Mouse (Mus musculus): ENCODE measurements at regions not wholly inside any gene's neighbourhood (a gene's known extent, or its start where the extent isn't known, plus 50 kb on each side); places are given as distances from the start of the nearest gene placed in this dataset.

DNA sequence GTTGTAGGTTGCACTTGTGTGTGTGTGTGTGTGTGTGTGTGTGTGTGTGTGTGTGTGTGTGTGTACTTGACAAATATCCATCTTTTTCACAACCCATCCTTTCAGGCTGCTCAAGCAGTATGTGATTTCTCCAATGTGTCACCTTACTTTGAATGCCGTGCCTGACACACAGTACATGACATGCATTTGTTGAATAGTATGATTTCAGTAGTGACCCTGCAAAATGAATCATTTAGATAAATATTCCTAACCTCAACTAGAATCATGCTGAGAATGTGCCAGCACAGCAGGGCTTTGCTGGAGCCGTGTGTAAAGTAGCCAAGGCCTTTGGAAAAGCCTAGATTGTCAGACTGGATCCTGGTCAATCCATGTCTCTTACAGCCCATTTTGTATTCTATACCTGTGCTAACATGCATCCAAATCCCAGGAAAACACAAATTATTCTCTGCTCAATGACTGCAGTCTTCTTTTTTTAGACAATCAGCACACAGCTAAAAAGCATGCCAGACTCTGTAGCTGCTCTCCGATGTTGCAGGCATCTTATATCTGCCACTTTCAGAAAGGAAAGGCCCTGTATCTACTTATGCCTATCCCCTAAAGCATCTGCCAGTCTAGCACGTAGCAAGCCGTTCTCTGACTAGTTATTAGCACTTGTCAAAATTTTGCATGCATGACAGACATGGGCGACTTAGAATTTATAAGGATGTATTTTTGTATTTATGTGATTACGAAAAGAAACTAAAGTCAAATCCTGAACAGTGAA lies 60.0 kb upstream of the Gpr141 start:
- no peak for DNase-seq (ENCODE audit: low read depth, low spot score)

DNA sequence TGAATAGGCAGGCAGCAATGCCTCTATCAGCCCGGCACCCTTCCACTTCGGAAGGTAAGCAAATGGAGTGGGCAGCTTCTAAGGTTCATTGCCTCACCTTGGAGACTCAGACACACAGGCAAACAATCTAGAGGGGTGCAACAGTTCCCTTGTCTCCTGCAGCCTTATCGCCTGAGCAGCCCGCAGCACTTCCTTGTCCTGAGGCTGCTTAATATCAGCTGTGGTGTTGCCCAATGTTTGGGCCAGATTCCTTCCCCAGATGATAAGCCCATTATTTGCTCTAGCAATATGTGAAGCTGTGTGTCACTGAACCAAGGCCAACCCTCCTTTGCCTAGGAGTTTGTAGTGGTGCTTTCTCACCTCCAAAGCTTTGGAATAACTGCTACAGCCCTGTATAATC lies 58.8 kb upstream of the Gpr141 start:
- no peak for DNase-seq (ENCODE audit: low read depth, low spot score)

DNA sequence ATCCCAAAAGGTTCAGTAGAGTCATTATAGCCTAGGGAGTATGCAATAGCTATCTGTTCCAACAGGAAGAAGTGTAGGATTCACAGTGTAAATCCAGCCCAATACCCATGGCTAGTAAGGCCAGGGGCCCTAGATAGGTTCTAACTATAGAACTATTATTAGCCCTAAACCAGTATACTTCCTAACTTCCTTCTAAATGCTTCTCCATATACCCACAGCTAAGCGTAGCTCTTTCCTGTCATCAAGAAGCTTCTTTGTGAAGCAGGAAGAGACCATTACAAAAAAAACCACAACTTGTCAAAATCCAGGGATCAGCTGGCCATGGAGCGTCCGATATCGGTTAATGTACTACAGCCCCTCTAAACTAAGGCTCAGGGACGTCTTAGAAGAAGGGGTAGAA lies 57.7 kb upstream of the Gpr141 start:
- no peak for DNase-seq (ENCODE audit: low read depth, low spot score)

DNA sequence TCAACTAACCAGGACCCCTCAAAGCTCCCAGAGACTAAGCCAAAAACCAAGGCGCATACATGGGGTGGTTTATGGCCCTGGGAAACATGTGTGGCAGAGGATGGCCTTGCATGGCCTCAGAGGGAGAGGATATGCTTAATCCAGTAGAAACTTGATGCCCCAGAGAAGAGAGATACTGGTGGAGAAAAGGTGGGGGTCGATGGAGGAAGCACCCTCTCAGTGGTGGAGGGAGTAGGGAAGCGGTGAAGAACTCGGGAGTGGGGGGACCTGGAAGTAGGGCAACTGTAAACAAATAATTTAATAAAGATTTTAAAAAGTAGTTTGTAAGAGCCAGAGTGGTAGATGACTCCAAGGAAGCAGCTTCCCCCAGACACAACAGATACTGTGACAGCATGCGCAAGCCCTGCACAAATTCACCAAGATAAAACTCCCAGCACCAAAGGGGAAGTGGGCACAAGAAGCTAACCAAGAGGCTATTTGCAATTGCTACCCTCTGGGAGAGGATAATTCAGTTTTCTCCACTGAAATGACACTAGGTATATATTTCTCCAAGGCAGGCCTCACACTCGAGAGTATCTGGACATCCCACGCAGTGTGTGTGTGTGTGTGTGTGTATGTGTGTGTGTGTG lies 50.7 kb upstream of the Gpr141 start:
- no peak for DNase-seq (ENCODE audit: low read depth, low spot score)
